Mouse (Mus musculus) MEL (cell line): ENCODE measurements around the gene Rasip1.

ENCODE experiments used
- CTCF ChIP-seq, 3 experiments: IDR thresholded peaks in 2 of 3; conservative IDR thresholded peaks in 1 of 3; 2 replicates each; pipeline ENCODE4 v1.5.1; 2011 to 2012; ENCODE audit warnings: low read length in 3 of 3, low read depth in 2 of 3, mild to moderate bottlenecking in 2 of 3, improper control_type of control experiment in 1 of 3, inconsistent platforms in 1 of 3, mixed read lengths in 1 of 3, moderate library complexity in 1 of 3; ENCODE audit not compliant: control insufficient read depth in 1 of 3, insufficient read depth in 1 of 3, poor library complexity in 1 of 3, severe bottlenecking in 1 of 3
- MAFK ChIP-seq: IDR thresholded peaks from 2 replicates; pipeline ENCODE4 v1.6.1; 2011; ENCODE audit warnings: low read depth, mild to moderate bottlenecking, low read length, improper control_type of control experiment, borderline replicate concordance
- MAX ChIP-seq: IDR thresholded peaks from 2 replicates; pipeline ENCODE4 v1.6.1; 2011; ENCODE audit warnings: low read length, improper control_type of control experiment
- MAZ ChIP-seq: IDR thresholded peaks from 2 replicates; pipeline ENCODE4 v1.6.1; 2012; ENCODE audit warnings: low read depth, mild to moderate bottlenecking, inconsistent platforms, low read length, improper control_type of control experiment
- POLR2A ChIP-seq, 2 experiments: IDR thresholded peaks; 2 replicates each; pipeline ENCODE4 v1.6.1; 2011 to 2012; ENCODE audit warnings: low read length in 2 of 2, mild to moderate bottlenecking in 2 of 2, control low read depth in 1 of 2, improper control_type of control experiment in 1 of 2, low read depth in 1 of 2, moderate library complexity in 1 of 2; ENCODE audit not compliant: control insufficient read depth in 1 of 2, insufficient read depth in 1 of 2, poor library complexity in 1 of 2
- TAL1 ChIP-seq: IDR thresholded peaks from 2 replicates; pipeline ENCODE4 v1.6.1; 2012; ENCODE audit warnings: mild to moderate bottlenecking, inconsistent platforms, low read length, moderate library complexity, mixed read lengths
- USF2 ChIP-seq, 2 experiments: IDR thresholded peaks; 2 replicates each; pipeline ENCODE4 v1.6.1; 2011 to 2012; ENCODE audit warnings: improper control_type of control experiment in 2 of 2, low read length in 2 of 2, borderline replicate concordance in 1 of 2, inconsistent platforms in 1 of 2, low read depth in 1 of 2, mild to moderate bottlenecking in 1 of 2; ENCODE audit not compliant: insufficient read depth in 1 of 2

GRCm38 (mm10) chr7:45591880-45592279, 35.4 kb upstream of the Rasip1 start:
- TF ChIP-seq TAL1: no peak
- no peak for TF ChIP-seq USF2 (IDR thresholded peaks at IDR 0.05; ENCODE audit: borderline replicate concordance in 1 of 2, insufficient read depth in 1 of 2, low read depth in 1 of 2, low read length in 2 of 2)
- TF ChIP-seq POLR2A (IDR thresholded peaks at IDR 0.05; ENCODE audit: control insufficient read depth in 1 of 2, insufficient read depth in 1 of 2, low read depth in 1 of 2, low read length in 2 of 2, poor library complexity in 1 of 2): no peak
- no peak for TF ChIP-seq MAZ
- no peak for TF ChIP-seq MAX
- no peak for TF ChIP-seq MAFK
- TF ChIP-seq CTCF (IDR thresholded peaks at IDR 0.05 in 2 of 3, conservative IDR thresholded peaks at IDR 0.05 in 1 of 3; ENCODE audit: control insufficient read depth in 1 of 3, insufficient read depth in 1 of 3, low read depth in 2 of 3, low read length in 3 of 3, poor library complexity in 1 of 3, severe bottlenecking in 1 of 3): no peak
